Mouse (Mus musculus) MEL-GATA-1-ER (cell line): ENCODE measurements around the gene Sertm1.

Experiments used
- DNase-seq: peaks from one replicate; pipeline ENCODE4 v3.0.0-alpha.2; 2012; ENCODE audit warnings: low read depth; ENCODE audit errors: extremely low read depth

The Sertm1 gene

DNA sequence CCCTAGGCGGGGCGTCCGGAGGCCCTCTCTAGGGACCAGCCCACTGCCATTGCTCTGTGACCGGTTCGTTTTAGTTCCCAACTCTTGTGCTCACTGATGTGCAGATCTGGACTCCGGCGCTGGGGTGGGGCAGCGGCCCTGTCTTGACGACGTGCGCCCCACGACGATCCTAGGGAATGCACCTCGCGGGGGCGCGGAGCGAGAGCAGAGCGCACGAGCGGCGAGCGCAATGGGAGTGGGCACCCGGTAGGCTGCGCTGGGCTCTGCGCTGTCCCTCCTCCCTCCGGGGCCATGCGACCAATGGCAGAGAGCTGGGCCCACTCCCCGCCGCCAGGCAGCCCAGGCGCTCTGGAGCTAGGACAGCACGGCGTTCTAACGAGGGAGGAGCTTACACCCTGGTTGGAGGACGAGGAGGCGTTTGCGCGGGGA, at the start of gene Sertm1:
Gene Sertm1, minus strand, starts transcription at position 245 of the 429 bp plus-strand sequence.
- no peak for DNase-seq

DNA sequence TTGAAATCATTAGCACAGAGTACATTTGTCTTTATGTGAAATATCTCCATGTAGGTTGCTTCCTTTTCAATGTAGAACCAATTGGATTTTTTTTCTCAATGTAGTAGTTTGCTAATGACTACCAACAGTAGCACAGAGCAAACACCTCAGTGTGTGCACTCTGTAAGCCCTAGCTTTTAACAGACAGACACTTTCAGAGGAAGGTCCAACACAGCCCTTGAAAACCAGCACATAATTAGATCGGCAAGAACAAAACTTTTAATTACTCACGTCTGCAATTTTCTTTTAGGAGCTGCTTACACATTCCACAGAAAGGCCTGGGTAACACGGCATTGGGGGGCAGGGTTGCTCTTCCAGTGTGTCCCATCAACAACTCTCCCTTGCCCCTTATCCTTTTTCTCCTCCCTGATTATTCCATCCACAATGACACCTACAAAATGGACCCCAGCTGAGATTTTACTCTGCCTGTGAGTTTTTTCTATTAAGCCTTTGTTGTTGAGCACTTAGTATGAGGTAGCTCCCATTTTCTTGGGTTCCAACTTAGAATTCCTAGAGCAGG, 49.3 kb upstream of the Sertm1 start:
- DNase-seq: no peak

DNA sequence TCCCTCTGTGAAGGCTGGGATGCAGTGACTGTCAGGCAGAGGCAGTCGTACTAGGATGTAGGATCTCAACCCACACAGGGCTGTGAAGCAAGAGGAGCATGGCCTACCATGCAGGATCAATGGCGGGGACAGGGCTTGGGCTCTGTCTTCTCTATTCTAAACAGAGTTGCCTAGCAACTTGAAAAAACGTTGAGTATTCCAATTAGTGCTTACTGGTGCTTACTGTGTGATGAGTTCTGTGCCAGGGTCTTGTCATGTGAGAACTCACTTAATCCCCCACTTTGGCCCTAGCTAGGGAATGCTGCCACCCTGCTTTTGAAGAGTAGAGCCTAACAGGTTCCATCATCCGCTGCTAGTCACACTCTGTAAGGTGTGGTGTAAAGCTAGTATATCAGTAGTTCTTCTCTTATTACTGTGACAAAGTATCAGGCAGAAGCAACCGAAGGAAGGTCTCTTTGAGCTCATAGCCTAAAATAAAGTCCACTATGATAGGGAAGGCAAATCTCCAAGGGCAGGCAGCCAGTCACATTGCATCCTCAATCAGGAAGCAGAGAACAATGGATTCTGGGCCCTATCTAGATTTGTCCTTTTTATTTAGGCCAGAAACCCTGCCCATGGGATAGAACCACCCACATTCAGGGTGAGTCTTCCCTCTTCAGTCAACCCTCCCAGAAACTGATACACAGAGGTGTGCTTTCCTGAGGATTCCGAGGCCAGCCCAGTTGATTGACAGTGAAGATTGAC, 27.6 kb upstream of the Sertm1 start:
- no peak for DNase-seq

DNA sequence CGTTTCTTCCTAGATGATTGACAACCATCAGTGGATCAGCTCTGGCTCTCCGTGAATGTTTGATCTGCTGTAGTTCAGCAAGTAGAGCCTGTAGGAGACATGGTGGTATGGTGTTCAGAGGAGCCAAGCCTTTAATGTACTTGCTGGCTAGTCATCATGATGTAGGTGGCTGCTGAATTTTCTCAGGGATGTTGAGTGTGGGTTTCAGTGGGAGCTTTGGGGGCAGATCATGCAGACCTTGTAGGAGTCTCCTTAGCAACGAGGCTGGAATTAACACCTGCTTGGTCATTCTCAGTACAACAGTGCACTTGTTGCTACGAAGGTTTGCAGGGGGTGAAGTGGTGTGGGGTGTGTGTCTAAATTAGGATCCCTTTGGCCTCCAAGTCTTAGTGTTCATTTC, 18.8 kb upstream of the Sertm1 start:
- no peak for DNase-seq

DNA sequence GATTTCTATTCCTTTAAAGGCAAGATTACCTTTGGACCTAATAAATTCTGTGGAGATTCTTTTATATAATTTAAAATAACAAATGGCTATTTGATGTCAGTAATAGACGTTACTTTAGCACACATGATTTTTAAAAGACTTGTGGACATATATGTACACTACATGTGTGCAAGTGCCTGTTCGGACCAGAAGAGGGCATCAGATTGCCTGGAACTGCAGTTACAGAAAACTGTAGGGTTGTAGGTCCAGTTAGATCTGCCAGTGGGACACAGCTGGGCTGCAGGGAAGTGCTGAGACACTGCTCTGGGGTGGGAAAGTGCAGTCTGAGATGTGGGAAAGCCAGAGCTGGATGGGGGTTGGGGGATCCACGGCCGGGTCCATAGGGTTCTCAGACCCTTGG, 16.9 kb upstream of the Sertm1 start:
- DNase-seq: no peak

DNA sequence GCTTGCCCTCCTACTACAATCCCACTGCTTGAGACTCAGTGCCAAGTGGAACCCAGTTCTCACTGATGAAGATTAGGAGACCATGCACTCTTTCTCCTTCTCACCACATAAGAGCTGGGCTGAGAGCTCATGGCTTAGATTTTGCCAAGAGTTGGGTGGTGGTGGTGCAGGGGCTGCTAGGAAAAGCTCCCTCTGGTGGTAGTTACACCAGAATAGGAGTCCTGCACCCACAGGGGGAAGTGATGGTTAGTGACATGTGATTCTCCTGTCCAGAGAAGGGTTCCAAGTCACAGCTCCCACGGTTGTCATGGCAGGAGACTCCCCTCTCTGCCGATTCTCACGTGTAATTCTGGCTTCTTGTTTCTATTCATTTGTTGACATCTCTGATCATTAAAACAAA, 4.7 kb upstream of the Sertm1 start:
- DNase-seq: no peak

DNA sequence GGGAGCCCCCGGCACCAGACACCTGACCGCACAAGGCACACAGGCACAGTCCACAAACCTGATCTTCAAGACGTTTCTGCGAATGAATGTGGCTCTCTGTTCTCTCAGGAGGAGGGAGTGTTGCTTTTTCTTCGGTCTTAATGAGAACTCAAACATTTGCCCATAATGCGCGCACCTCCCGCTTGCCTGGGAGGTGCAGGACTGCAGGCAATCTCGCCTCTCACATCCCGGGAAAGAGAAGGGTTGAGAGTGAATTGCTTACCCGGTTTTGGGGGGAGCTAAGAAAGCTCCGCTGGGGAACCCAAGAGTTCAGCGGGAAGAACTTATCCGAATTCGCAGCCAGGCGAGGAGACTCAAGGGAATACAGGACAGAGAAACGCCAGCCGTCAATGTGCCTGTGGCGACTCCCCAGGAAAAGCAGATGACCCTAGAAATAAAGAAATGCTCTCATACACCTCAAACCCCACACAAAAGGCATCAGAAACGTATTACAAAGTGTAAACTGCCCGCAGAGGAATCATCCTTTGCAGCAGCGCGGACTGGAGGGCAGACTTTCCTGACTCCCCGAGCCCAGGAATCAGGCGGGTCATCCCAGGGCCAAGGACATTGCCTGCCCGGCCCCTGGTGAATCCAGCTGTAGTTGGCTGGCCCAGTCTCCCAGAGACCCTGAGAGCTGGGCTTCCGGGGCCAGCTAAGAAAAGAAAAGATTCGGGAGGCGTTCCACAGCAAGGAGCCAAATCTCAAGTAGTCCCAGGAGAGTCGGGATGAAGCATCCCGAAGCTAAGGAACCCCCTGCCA, 643 bp downstream of the Sertm1 start:
- no peak for DNase-seq

DNA sequence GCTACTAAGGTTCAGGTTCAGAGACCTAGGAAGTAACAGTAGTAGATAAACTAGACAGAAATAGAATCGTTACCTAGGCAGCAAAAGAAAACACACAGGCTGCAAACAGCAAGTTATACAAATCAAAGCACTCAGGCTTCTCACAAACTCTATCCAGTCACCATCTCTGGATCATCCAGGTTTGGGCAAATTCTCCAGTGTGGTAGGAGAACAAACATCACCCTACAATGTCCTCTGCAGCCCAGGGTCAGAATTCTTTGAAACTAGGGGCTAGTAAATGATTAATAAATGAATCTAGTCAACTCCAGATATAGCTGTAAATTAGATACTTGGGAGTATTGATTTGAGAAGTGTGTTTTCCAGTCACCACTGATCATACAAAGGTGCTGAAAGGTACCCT, 6.8 kb downstream of the Sertm1 start:
- no peak for DNase-seq

DNA sequence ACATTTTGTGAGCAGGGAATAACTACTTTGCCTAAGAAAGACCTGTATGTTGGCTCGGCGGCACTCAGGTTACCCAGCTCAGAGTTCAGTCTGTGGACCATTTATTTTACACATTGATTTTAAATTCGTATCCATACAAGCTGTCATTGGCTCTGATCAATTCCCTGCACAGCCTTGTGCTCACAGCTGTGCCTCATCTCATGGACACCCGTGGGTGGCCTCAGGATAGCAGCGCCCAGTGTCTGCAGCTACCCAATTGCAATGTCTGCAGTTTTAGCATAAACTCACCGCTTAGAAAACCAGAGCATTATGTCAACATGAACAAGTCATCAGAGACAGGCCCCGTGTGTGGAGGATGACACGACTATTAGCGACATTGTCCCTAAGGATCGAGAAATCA, 17.7 kb downstream of the Sertm1 start:
- DNase-seq: no peak

DNA sequence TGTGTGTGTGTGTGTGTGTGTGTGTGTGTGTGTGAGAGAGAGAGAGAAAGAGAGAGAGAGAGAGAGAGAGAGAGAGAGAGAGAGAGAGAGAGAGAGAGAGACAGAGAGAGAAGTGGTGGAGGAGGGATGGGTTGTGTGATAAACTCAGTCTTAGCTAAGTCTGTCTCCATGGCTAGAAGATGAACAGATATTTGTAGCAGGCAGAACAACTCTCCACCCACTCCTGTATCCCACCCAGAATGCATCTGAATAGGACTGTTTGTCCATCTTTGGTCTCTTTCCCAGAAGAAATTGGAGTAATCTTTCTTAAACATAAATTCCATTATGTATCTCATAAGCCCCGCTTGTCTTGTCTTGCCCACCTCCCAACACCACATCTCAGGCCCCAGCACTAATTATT, 20.8 kb downstream of the Sertm1 start:
- no peak for DNase-seq

DNA sequence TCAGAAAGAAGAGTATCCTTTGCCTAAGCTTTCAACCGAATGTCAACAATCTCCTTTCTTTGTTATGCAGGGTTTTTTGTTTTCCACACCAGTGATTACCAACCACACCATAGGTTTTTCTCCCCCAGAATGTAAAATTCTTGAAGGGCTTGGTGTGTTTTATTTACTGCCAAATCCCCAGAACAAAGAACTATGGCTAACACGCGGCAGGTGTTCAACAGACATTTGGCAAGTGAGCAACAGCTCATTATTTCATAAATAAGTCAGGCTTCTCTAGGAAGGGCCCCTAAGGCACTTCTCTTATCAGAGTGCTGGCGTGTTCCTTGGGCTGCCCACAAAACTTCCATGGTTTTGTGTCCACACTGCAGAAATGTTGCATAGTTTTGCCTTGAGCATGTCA, 23.5 kb downstream of the Sertm1 start:
- no peak for DNase-seq

DNA sequence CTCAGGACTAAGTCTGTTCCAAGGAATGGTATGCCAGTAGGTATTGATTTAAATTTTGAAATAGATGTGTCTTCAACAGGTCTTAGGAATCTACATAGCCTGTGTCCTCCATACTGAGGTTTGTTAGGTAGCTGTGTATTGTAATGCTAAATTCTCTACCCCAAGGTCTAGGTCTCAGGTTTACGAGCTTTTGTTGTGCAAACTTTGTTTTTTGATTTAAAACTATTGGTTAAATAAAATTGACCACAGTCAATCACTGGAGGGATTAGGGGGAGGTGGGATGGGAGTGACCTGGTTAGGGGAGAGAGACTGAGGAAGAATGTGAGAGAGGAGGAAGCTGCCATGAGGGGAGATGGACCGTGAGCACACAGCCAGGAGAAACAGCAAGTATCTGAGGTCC, 29.2 kb downstream of the Sertm1 start:
- DNase-seq: no peak
